Mouse (Mus musculus): Measurements from ENCODE around the gene Gm10563.
"Not testable (repeated sequence)": the region's sequence is repeated elsewhere in the genome, so short reads cannot be mapped to it uniquely, and the experiment has no call there.

Gene Gm10563

GRCm38 (mm10) chr4:155599901-155600825, 45.0 kb downstream of the Gm10563 start:
- in situ Hi-C loops (cut with MboI, MseI), result no loop called here

GRCm38 (mm10) chr4:155598536-155598935, 46.7 kb downstream of the Gm10563 start:
- in situ Hi-C loops (cut with MboI, MseI), result no loop called here

GRCm38 (mm10) chr4:155596606-155597005, 48.6 kb downstream of the Gm10563 start:
- in situ Hi-C loops (cut with MboI, MseI), result no loop called here

GRCm38 (mm10) chr4:155595777-155596176, 49.4 kb downstream of the Gm10563 start:
- in situ Hi-C loops (cut with MboI, MseI), result no loop called here

- in situ Hi-C loops (cut with MboI, MseI), result no loop called here
Observed at GRCm38 (mm10) chr4:155593780-155594179, 51.4 kb downstream of the Gm10563 start.

- in situ Hi-C loops (cut with MboI, MseI), result no loop called here
Observed at GRCm38 (mm10) chr4:155591012-155591719, 54.0 kb downstream of the Gm10563 start.

- in situ Hi-C loops (cut with MboI, MseI), result no loop called here
Observed at GRCm38 (mm10) chr4:155589356-155589755, 55.9 kb downstream of the Gm10563 start.

- in situ Hi-C loops (cut with MboI, MseI), result no loop called here
Observed at GRCm38 (mm10) chr4:155582279-155582905, 62.8 kb downstream of the Gm10563 start.

- in situ Hi-C loops (cut with MboI, MseI), result no loop called here
Observed at GRCm38 (mm10) chr4:155580420-155580819, 64.8 kb downstream of the Gm10563 start.

GRCm38 (mm10) chr4:155578336-155579125, 66.7 kb downstream of the Gm10563 start:
- in situ Hi-C loops (cut with MboI, MseI), result loop anchor here (5.0 kb wide), 1 partner anchor 96 kb away; no protein-coding TSS in a partner anchor

- in situ Hi-C loops (cut with MboI, MseI), result loop anchor here (5.0 kb wide), 1 partner anchor 95 kb away; no protein-coding TSS in a partner anchor
Observed at GRCm38 (mm10) chr4:155577741-155578140, 67.5 kb downstream of the Gm10563 start.

GRCm38 (mm10) chr4:155577132-155577531, 68.1 kb downstream of the Gm10563 start:
- in situ Hi-C loops (cut with MboI, MseI), result loop anchor here (5.0 kb wide), 1 partner anchor 95 kb away; no protein-coding TSS in a partner anchor

GRCm38 (mm10) chr4:155575521-155575920, 69.7 kb downstream of the Gm10563 start:
- in situ Hi-C loops (cut with MboI, MseI), result loop anchor here (5.0 kb wide), 1 partner anchor 93 kb away; no protein-coding TSS in a partner anchor

GRCm38 (mm10) chr4:155574931-155575330, 70.3 kb downstream of the Gm10563 start:
- in situ Hi-C loops (cut with MboI, MseI), result loop anchor here (5.0 kb wide), 1 partner anchor 93 kb away; no protein-coding TSS in a partner anchor

GRCm38 (mm10) chr4:155573876-155574275, 71.3 kb downstream of the Gm10563 start:
- in situ Hi-C loops (cut with MboI, MseI), result no loop called here

- in situ Hi-C loops (cut with MboI, MseI), result no loop called here
Observed at GRCm38 (mm10) chr4:155573155-155573554, 72.1 kb downstream of the Gm10563 start.

GRCm38 (mm10) chr4:155571442-155571841, 73.8 kb downstream of the Gm10563 start:
- in situ Hi-C loops (cut with MboI, MseI), result no loop called here

- in situ Hi-C loops (cut with MboI, MseI), result not testable (repeated sequence)
Observed at GRCm38 (mm10) chr4:155570315-155570714, 74.9 kb downstream of the Gm10563 start.

GRCm38 (mm10) chr4:155569818-155570217, 75.4 kb downstream of the Gm10563 start:
- in situ Hi-C loops (cut with MboI, MseI), result no loop called here

GRCm38 (mm10) chr4:155568632-155569370, 76.4 kb downstream of the Gm10563 start:
- in situ Hi-C loops (cut with MboI, MseI), result no loop called here

All from T-helper 2 cell (primary cell).